Mouse (Mus musculus) limb, embryonic 11.5 days (tissue): ENCODE measurements around the gene Bcan. TPM values are rescaled to one million over a fixed set of nuclear protein-coding genes. Genes with fewer than 3 reads are reported as not detected.

Experiments
- ATAC-seq: fragments of 200-750 bp; cut with Nextera tagmentation; 2 replicates; pipeline ENCODE4 v1.8.0; 2017; ENCODE audit warnings: low read depth; ENCODE audit not compliant: insufficient number of reproducible peaks, low FRiP score, low TSS enrichment
- DNase-seq: peaks from one replicate; pipeline ENCODE4 v3.0.0-alpha.2; 2015; ENCODE audit warnings: low spot score
- H3K27ac ChIP-seq: fragments of 300-500 bp; sonication (generic); replicated peaks from 2 replicates; pipeline ENCODE4 v1.5.1; 2014; ENCODE audit warnings: low read depth, mild to moderate bottlenecking, low read length
- H3K27me3 ChIP-seq: fragments of 300-500 bp; sonication (generic); 2 replicates; pipeline ENCODE4 v1.6.1; 2014; ENCODE audit warnings: mild to moderate bottlenecking, low read length, mixed read lengths; ENCODE audit not compliant: control insufficient read depth, insufficient read depth
- H3K36me3 ChIP-seq: fragments of 300-500 bp; sonication (generic); 2 replicates; pipeline ENCODE4 v1.6.1; 2014; ENCODE audit warnings: mild to moderate bottlenecking, low read length, moderate library complexity, mixed read lengths; ENCODE audit not compliant: control insufficient read depth, insufficient read depth
- H3K4me1 ChIP-seq: fragments of 300-500 bp; sonication (generic); 2 replicates; pipeline ENCODE4 v1.6.1; 2014; ENCODE audit warnings: low read length, mixed read lengths; ENCODE audit not compliant: control insufficient read depth, insufficient read depth
- H3K4me2 ChIP-seq: fragments of 300-500 bp; sonication (generic); 2 replicates; pipeline ENCODE4 v1.6.1; 2014; ENCODE audit warnings: low read depth, mild to moderate bottlenecking, moderate library complexity; ENCODE audit not compliant: severe bottlenecking
- H3K4me3 ChIP-seq: fragments of 300-500 bp; sonication (generic); 2 replicates; pipeline ENCODE4 v1.5.1; 2014; ENCODE audit warnings: low read depth, low read length
- H3K9ac ChIP-seq: fragments of 300-500 bp; sonication (generic); 2 replicates; pipeline ENCODE4 v1.6.1; 2014; ENCODE audit warnings: mild to moderate bottlenecking, low read length
- H3K9me3 ChIP-seq: fragments of 300-500 bp; sonication (generic); 2 replicates; pipeline ENCODE4 v1.6.1; 2016; ENCODE audit warnings: low read length; ENCODE audit not compliant: control insufficient read depth
- WGBS: fragments of 180-500 bp; shearing (Covaris S2); extraction: QIAGEN DNeasy Blood & Tissue Kit; methylation state at CpG from one replicate; pipeline ENCODE4 v1.1.7; 2014; 5-methylcytosine and 5-hydroxymethylcytosine counted together
- polyA plus RNA-seq: library from polyadenylated mRNA; unstranded; fragments of >200 nt; fragmentation: Nextera tagmentation; extraction: Ambion mirVana; gene quantifications from 2 replicates; pipeline ENCODE4 v1.2.1, GENCODE M21; 2014

The Bcan gene
- polyA plus RNA-seq, 1 experiment from 2014 or later: not detected

DNA sequence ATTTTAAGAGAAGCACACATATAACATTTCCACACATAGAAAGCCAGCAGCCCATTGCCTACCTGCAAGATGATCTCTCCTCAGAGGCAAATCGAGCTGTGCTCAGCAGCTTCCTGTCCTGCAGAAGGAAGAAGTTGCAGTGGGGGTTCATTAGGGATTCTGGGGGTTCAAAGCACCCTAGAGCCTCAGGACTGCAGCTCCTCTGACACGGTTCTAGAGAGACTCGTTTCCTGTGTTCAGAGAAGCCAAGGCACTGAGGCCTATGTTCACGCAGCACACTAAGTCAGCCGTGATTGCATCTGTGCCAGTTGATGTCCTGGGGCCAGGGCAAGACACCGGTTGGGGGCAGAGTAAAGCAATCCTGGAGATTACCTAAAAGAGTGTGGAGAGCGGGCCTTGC is 26.8 kb upstream of the Bcan start:
- no peak for ATAC-seq
- 60% methylated on average over 7 of the region's 7 CpGs for WGBS
- Histone ChIP-seq H3K4me1 (peaks cover 11% of the 10 kb centered on the region), H3K4me3 (no peak overlapping the region), H3K4me2 (no peak overlapping the region), H3K9me3 (peaks cover 4% of the 10 kb centered on the region; the same call in 1 of the 2 replicates), H3K9ac (no peak overlapping the region), H3K27ac (no peak overlapping the region), H3K36me3 (no peaks in the 10 kb centered on the region), H3K27me3 (peaks cover 61% of the 10 kb centered on the region)
- no peak for DNase-seq

DNA sequence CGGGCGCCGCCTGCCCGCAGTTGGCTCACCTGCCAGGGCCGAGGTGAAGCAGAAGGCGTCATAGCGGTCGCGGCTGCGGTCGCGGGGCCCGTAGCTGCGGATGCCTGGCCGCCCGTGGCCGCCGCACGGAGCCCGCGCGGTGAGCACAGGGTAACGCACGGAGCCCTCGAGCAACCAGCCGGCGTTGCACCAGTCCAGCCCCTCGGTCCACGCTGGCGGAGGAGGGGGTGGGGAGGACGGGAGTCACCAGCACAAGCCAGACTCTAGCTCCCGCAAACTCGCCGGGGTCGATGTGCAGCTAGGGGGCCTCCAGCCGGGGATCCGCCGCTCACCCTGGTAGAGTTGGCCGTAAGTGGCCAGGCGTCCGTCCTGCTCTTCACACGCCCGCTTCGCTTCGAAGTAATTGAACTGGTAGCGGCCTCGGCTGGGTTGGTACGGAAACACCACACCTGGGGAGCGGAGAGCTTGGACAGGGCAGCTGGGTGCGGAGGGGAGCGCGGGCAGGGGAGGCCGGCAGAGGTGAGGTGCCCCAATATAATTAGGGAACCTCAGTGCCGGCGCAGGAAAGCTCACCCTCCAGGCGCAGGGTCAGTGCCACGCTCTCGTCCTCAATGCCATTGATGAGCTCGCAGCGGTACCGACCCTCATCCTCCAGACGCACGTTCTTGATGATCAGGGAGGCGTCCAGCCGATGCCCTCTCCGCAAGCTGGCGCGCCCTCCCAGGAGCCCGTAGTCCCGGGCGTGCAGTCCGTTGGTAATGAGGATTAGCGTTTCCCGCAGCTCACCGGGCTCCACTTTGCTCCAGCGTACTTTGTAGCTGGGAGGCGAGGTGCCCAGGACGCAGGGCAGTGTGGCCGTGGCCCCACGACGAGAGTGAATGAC is 23.4 kb upstream of the Bcan start:
- ATAC-seq (peak; percentile 63), DNase-seq (no peak)
- H3K27me3 ChIP-seq: peaks cover 62% of the 10 kb centered on the region

DNA sequence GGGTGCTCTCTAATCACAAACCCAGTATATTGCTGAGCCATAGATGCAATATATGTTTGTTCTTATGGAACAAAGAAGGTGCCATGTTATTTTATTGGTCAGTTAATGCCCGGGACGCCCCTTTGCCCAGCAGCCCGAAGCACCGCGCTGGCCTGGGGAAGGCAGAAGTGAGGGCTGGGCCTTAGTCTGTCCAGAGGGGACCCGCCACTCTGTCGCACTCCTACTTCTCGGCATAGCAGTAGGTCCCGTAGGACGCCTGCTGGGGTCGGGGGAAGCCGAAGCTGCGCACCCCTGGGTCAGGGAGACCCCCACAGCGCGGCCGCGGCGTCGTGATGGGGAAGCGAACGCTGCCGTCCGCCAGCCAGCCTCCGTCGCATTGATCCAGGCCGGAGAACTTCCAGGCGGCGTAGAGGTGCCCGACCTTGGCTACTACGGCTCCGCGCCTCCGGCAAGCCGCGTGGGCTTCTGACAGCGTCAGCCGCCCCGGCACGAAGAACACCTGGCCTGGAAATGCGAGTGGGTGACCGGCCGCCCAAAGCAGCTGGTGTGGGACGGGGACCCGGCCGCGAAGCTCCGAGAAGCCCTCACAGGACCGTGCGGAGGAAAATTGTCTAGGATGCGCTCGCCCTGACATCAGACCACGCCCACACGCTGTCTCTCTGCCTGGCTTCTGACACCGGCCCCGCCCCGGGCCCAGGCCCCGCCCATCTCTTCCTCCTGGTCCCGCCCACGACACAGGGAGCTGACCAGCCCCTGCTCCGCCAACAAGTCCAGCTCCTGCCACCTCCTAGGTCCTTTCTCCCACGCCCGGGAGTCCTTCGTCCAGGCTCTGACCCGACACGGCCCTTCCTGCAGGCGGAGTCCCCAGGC is 22.5 kb upstream of the Bcan start:
- H3K4me1 ChIP-seq: peaks cover 11% of the 10 kb centered on the region
- under 1% methylated on average over 66 of the region's 66 CpGs for WGBS
- 0 out of 2 replicates have a peak overlapping the region, but pooled peaks have one; percentile 30 for H3K9ac ChIP-seq
- peak overlapping the region; percentile 44 for H3K4me3 ChIP-seq
- peak; percentile 77 for ATAC-seq
- H3K9me3 ChIP-seq: no peaks in the 10 kb centered on the region; the same call in 1 of the 2 replicates
- no peak overlapping the region for H3K27ac ChIP-seq
- H3K27me3 ChIP-seq: peaks cover 62% of the 10 kb centered on the region
- DNase-seq: peak; percentile 90
- no peaks in the 10 kb centered on the region for H3K36me3 ChIP-seq
- peak overlapping the region; percentile 88 for H3K4me2 ChIP-seq

More for the DNA sequence above, 23.4 kb upstream of the Bcan start:
- under 1% methylated on average over 81 of the region's 81 CpGs for whole genome bisulfite sequencing
- peak overlapping the region; percentile 88 for H3K4me2 ChIP-seq
- peaks cover 4% of the 10 kb centered on the region; the same call in 1 of the 2 replicates for H3K9me3 ChIP-seq
- H3K27ac ChIP-seq: no peak overlapping the region
- H3K4me1 ChIP-seq: peaks cover 11% of the 10 kb centered on the region
- no peaks in the 10 kb centered on the region for H3K36me3 ChIP-seq
- H3K4me3 ChIP-seq: peak overlapping the region; percentile 44
- peak overlapping the region; percentile 30; the same call in 1 of the 2 replicates for H3K9ac ChIP-seq

DNA sequence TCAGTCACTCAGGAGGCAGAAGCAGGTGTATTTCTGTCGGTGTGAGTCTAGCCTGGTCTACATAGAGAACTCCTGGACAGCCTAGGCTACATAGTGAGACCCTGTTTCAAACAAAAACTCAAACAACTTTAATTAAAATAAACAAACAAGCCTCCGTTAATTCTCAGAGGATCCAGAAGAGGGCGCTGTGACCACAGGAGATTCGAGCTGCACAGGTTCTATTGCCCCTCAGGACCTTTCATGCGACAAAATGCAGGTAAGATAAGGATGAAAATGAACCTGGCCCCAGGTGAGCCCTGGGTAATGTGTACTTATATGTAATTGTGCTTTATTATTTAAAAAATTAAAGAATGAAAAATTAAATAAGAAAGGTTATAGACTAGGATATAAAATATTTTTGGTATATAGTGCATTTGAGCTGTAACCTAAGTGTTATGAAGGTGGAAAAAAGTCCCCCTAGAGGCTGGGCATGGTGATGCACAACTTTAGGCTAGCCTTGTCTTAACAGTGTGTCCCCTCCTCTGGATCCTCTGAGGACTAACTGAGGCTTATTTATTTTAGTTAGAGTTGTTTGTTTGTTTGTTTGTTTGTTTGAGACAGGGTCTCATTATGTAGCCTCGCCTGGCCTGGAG is 10.7 kb upstream of the Bcan start:
- Histone ChIP-seq H3K4me2 (no peak overlapping the region), H3K27ac (no peak overlapping the region), H3K27me3 (no peaks in the 10 kb centered on the region), H3K9me3 (no peaks in the 10 kb centered on the region; the same call in 1 of the 2 replicates), H3K4me1 (no peaks in the 10 kb centered on the region), H3K4me3 (no peak overlapping the region), H3K9ac (no peak overlapping the region), H3K36me3 (no peaks in the 10 kb centered on the region)
- no peak for ATAC-seq
- DNase-seq: peak; percentile 53
- 11% methylated on average over 6 of the region's 6 CpGs for WGBS

GRCm38 (mm10) chr3:88005822-88006786 is 6.1 kb upstream of the Bcan start:
- H3K9me3 ChIP-seq: no peaks in the 10 kb centered on the region; the same call in 1 of the 2 replicates

GRCm38 (mm10) chr3:88002291-88002976 is 2.4 kb upstream of the Bcan start:
- no peak overlapping the region for H3K27ac ChIP-seq
- DNase-seq: no peak
- H3K36me3 ChIP-seq: no peaks in the 10 kb centered on the region
- H3K9me3 ChIP-seq: no peaks in the 10 kb centered on the region; the same call in 1 of the 2 replicates
- WGBS: 2% methylated on average over 17 of the region's 17 CpGs
- no peak overlapping the region for H3K4me2 ChIP-seq
- H3K4me1 ChIP-seq: 0 out of 2 replicates have a peak, but pooled peaks cover 6% of the 10 kb centered on the region
- peaks cover 66% of the 10 kb centered on the region for H3K27me3 ChIP-seq
- no peak overlapping the region for H3K9ac ChIP-seq
- no peak for ATAC-seq
- H3K4me3 ChIP-seq: no peak overlapping the region

More at GRCm38 (mm10) chr3:88005822-88006786, 6.1 kb upstream of the Bcan start:
- H3K4me3 ChIP-seq: no peak overlapping the region
- H3K4me1 ChIP-seq: no peaks in the 10 kb centered on the region
- ATAC-seq (no peak), DNase-seq (peak; percentile 43)
- H3K9ac ChIP-seq: no peak overlapping the region
- H3K36me3 ChIP-seq: no peaks in the 10 kb centered on the region
- H3K4me2 ChIP-seq: no peak overlapping the region
- 76% methylated on average over 18 of the region's 18 CpGs for WGBS
- peaks cover 29% of the 10 kb centered on the region for H3K27me3 ChIP-seq
- no peak overlapping the region for H3K27ac ChIP-seq
